Mouse (Mus musculus) retina, embryonic 14.5 days (tissue): ENCODE data around the gene Slamf8.

ENCODE experiments used
- DNase-seq: peaks from one replicate; pipeline ENCODE4 v3.0.0-alpha.2; 2015; ENCODE audit warnings: low spot score

Slamf8 gene

GRCm38 (mm10) chr1:172590385-172590784 lies at the start of gene Slamf8:
Gene Slamf8, minus strand, starts transcription at chr1:172590568.
- no peak for DNase-seq

DNA sequence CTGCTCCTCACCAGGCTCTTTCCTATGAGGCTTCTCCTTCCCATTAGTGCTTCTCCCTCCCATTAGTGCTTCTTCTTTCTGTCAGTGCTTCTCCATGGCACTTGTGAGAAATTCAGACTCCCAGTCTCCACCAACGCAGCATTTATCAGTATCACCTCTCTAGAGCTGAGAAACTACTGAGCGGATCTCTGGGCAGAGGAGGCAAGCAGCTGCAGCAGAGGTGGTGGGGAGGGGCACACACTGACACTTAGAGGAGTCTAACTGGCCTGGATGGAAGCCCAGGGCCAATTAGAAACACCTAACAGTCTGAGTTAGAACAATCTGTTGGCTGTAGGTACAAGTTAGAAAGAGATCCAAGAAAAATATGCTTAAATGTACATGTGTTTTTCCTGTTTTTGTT lies 48.4 kb upstream of the Slamf8 start:
- no peak for DNase-seq

GRCm38 (mm10) chr1:172637801-172638200 lies 47.4 kb upstream of the Slamf8 start:
- no peak for DNase-seq

DNA sequence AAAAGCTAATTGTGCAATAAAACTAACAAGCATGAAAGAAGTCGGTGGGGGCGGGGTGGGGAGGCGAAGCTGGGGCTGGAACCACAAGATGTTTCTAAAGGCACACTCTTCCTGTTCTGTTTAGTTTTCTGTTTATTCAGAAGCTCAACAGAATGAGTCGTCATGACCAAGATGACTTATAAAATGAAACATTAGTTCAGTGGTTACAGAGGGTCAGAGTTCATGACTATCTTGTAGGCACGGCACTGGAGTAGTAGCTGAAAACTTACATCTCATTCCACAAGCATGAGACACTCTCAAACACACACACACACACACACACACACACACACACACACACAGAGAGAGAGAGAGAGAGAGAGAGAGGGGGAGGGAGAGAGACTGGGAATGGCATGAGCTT lies 45.9 kb upstream of the Slamf8 start:
- DNase-seq, result no peak

DNA sequence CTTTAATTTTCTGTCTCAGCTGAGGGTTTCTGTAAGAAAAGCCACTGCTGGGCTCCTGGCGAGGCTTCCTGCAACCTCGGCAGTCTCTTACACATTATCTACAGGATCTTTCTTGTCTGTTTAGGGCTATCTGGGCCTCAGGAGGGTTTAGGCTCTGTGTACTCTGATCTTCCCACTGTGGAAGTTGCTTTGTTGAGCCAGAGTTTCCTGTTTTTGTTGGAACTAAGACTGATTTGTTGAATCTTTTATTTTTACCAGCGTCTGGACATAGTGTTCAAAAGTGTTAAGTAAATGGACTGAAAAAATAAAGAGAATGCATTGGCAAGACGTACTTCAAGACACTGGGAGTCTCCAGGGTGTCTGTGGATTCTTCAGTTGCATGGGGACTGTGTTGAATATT lies 44.9 kb upstream of the Slamf8 start:
- no peak for DNase-seq

DNA sequence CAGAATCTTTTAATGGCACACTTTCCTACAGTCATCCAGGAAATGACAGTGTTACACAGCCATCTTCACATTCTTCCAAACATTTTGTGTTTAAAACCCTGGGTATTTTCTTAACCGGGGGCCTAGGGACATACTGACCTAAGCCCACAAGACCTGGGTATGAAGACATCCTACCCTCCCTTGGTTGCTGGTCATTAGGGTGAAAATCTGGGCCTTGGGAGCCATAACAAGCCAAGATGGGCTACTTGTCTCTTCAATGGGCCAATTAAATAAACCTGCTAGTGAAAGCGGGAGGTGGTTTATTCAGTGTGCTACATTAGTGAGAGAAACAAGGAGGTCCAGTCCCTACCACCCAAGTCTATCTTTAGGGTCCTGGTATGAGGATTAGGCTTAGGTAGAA lies 43.8 kb upstream of the Slamf8 start:
- DNase-seq, result no peak

GRCm38 (mm10) chr1:172632451-172633326 lies 42.3 kb upstream of the Slamf8 start, which contains the start of gene Dusp23:
Gene Dusp23, minus strand, starts transcription at chr1:172632962.
- peak; percentile 97 for DNase-seq

DNA sequence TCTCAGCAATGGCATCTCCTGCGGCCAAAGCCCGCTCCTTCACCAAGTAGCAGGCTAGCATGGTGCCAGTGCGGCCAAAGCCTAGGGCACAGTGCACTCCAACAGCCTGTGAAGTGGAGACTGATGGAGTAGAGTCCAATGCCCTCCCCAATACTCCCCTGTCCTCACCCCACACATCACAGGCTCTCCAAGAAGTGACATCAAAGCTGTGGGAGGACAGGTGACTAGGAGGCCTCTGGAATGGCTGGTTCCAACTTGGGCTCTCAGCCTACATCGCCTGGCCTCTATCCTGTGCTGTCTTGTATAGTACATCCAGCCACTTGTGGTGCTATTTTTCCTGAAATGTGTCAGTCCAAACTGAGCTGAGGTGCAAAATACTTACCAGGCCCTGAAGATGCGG lies 41.4 kb upstream of the Slamf8 start:
- DNase-seq, result peak; percentile 11

- no peak for DNase-seq
These were observed 39.5 kb upstream of the Slamf8 start for GRCm38 (mm10) chr1:172629831-172630230.

DNA sequence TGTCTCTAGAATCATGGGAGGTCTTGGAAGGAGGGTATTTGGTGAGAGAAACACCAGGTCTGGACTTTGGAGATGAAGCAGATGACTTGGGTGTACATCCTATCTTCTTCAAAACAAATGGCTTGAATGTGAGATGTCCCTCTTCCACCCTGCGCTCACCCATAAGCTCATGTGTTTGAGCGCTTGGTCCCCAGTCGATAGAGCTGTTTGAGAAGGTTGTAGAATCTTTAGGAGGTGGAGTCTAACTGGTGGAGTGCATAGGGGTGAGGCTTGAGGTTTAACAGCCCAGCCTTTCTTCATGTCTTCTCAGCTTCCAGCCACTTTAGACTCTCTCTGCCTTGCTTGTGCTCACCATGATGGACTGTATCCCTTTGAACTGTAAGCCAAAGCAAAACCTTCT lies 35.9 kb upstream of the Slamf8 start:
- DNase-seq, result no peak

GRCm38 (mm10) chr1:172624081-172624480 lies 33.7 kb upstream of the Slamf8 start:
- no peak for DNase-seq

DNA sequence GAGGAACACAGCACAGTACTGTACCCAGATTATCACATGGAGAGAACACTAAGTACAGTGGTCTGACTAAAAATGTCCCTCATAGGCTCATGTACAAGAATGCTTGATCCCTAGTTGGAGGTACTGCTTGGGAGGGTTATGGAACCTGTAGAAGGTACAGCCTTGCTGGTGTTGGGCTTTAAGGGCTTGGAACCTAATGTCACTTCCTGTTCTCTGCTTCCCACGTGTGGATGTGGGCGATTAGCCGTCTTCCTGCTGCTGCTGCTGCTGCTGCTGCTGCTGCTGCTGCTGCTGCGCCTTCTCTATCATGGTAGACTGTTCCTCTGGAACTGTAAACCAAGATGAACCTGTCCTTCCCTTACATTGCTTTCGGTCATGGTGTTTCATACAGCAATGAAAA lies 33.2 kb upstream of the Slamf8 start:
- DNase-seq, result no peak

DNA sequence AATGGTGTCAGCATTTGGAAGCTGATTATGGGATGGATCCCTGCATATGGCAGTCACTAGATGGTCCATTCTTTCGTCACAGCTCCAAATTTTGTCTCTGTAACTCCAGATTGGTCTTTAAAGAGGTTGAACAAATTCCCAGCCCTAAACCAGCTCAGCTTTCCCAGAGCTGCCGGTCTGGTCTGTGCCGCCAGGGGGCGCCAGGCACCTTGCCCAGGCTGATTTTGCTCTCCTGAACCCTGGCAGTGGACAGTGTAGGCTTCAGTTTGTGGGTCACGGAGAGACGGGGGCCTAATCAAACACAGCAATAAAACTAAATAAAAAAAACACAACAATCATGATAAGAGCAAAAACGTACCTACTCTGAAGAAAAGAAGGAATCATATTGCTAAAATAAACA lies 28.9 kb upstream of the Slamf8 start:
- DNase-seq, result peak; percentile 81

- DNase-seq, result no peak
These were observed 27.8 kb upstream of the Slamf8 start for GRCm38 (mm10) chr1:172618141-172618540.

DNA sequence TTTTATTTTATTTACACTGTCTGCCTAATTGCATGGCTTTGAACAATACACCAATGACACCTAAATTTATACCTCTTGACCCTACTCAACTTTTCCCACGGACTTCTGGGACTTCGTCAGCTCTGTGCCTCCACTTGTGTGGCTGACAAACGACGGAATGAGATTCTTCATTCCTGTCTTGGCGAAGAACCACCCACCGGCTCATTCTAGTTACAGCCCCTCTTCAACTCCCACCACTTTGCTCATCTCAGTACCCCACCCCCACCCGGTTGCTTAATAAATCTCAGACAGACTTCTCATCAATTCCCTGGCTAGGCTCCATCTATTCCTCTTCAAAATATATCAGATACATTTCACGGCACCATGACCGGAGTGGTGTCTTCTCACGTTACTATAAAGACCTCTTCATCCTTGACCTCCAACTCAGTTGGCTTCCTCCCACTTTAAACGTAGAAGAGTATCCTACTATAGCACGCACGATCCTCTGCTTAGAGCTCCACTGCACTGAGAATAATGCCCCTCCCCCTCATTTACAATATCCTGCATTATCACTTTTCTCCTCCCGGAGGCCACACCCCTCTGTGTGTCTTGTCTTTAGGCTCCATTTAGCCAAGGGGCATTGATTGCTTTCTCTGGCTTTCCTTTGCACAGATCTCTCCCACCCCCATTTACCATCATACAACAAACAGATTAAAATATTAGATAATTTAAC lies 27.2 kb upstream of the Slamf8 start:
- DNase-seq, result peak; percentile 43

GRCm38 (mm10) chr1:172616537-172617300 lies 26.4 kb upstream of the Slamf8 start:
- DNase-seq, result peak; percentile 61

DNA sequence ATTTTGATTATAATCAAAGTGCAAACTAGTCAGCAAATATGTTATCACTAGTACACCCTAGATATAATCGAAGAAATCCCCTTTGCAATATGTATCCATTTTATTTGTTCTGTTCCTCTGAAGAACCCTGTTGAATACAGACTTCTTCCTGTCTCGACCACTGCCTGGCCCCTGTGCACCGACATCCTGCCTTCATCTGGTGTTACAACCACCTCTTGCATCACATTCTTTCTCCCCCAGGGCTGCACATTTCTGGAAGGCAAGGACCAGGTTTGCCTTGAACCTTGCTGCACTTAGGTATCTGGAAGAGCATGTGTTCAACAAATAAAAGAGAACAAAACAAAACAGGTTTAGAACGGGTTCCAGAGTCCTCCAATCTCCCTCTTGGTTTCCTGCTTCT lies 25.0 kb upstream of the Slamf8 start:
- DNase-seq, result no peak

- DNase-seq, result no peak
These were observed 24.3 kb upstream of the Slamf8 start for GRCm38 (mm10) chr1:172614654-172615053.

DNA sequence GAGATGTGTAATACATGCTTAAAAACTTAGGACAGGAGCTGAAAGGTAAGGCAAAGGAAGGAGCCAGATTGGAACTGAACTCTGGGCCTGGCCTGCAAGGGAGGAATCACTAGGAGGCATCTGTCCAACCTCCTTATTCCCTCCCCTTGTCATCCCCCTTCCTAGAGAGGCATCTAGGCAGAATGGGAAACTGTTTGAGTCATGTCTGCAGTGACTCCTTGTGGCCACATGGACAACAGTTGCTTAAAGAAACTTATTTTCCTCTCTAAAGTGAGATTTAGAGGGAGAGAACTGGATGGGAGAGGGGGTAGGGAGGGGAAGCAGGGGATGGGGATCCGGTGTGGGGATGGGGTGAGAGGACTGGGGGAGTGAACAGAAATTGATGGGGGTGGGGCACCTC lies 22.4 kb upstream of the Slamf8 start:
- no peak for DNase-seq

DNA sequence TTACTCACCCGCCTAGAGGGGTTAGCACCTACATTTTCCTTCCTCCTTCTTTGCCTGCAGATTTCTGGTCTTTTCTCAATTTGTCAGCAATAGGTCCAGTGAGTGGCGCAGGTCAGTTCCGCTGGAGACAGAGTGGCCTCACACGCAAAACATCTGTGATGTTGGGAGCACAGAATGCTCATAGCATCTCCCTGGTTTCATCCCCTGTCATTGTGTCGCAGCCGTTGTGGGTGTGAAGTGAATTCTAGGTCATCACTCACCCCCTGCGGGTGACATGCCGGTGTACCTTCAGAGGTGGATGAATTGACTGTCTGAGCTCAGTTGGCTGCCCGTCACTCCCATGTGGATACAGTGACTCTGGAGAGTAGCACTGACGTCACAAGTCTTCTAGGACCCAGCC lies 20.9 kb upstream of the Slamf8 start:
- no peak for DNase-seq

DNA sequence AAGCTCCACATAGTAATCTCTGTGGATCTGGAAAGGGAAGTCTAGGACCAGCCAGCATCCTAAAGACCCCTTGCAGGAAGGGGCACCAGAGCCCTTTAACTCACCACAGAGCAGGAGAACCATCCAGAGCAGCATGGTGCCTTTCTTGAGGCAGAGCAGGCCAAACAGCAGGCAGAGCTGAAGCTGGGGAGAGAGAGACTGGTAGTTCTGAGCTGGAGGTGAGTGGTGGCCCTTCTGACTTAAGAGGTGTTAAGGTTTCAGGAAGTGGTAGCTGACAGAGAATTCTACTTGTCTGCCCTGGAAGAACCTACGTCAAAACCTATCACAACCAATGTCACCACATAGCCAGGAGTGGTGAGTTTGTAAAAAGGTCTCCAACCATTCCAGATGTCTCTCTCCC lies 12.0 kb upstream of the Slamf8 start, which contains the start of gene Fcrl6:
Gene Fcrl6, minus strand, starts transcription at position 226 of the 400 bp plus-strand sequence.
- DNase-seq, result no peak

- DNase-seq, result peak; percentile 84
These were observed 4.1 kb upstream of the Slamf8 start for GRCm38 (mm10) chr1:172594495-172594894.
